Mouse (Mus musculus) heart, embryonic 16.5 days (tissue): ENCODE measurements around the gene Pdlim1. TPM values are rescaled to one million over a fixed set of nuclear protein-coding genes. Genes with fewer than 3 reads are reported as not detected.

Experiments
- polyA plus RNA-seq: library from polyadenylated mRNA; unstranded; fragments of >200 nt; fragmentation: Nextera tagmentation; extraction: Ambion mirVana; gene quantifications from 2 replicates; pipeline ENCODE4 v1.2.1, GENCODE M21; 2015

The Pdlim1 gene
- polyA plus RNA-seq, 1 experiment from 2014 or later: 267 TPM

Other genes with a start within 250 kb of the Pdlim1 start
- not detected in 2 replicates for gene Cyp2c54, start 198.0 kb downstream of the Pdlim1 start, polyA plus RNA-seq
- not detected in 2 replicates for gene Cyp2c50, start 182.2 kb downstream of the Pdlim1 start, polyA plus RNA-seq
- not detected in 2 replicates for gene Cyp2c70, start 84.5 kb downstream of the Pdlim1 start, polyA plus RNA-seq
- gene Sorbs1, start 241.9 kb upstream of the Pdlim1 start, polyA plus RNA-seq: 141 and 152 TPM in 2 replicates